ENCODE assay signal across 19 mouse cellular contexts in the genomic region with DNA sequence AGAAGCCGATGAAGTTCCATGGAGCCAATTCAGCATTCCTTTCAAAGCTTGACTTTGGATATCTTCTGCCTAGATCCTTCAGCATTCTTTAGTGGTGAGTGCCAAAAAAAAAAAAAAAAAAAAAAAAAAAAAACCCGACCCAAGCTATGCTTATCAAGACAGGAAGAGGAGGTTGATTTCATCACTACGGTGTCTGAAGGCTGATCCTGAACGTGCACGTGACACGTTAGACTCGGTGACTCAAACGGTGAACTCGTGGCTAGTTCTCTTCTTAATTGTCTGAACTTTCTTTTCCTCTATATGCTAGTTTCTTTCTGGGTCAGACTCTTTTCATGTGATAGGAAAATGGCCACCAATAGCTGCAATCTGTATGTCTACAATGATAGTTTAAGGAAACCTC. TPM values are rescaled to one million over a fixed set of nuclear protein-coding genes. Genes with fewer than 3 reads are reported as not detected.
DNase-seq lines count a peak whose midpoint lies in the region; ATAC-seq and TF ChIP-seq lines count a peak whose summit lies in the region.
"Had no signal": no experiment of that assay in that cellular context is flagged by ENCODE, and none has a peak within 500 bp of the region (broad histone marks: within the 10 kb centered on the region; RNA-seq: fewer than 3 reads in every experiment).

No protein-coding gene starts in this region.

- H3K79me2 ChIP-seq in MEL (ENCODE audit: control insufficient read depth, insufficient read depth, low read length, poor library complexity), result no peaks in the 10 kb centered on the region

- H3K9me3 ChIP-seq in heart, postnatal 0 days (replicated peaks; ENCODE audit: control insufficient read depth, low read length), result no peaks in the 10 kb centered on the region
- no peaks in the 10 kb centered on the region for H3K9me3 ChIP-seq in MEL (replicated peaks; ENCODE audit: insufficient read depth, low read length)
- H3K9me3 ChIP-seq in intestine, embryonic 15.5 days, result no peaks in the 10 kb centered on the region
- H3K9me3 ChIP-seq: heart, embryonic 13.5 days; limb, embryonic 15.5 days; neural tube, embryonic 12.5 days; stomach, embryonic 15.5 days had no signal

- H3K27ac ChIP-seq in heart, postnatal 0 days (ENCODE audit: low read depth), result no peak overlapping the region
- peak overlapping the region; percentile 17; the same call in 1 of the 2 replicates for H3K27ac ChIP-seq in MEL (ENCODE audit: control insufficient read depth, low read depth, low read length)
- no peak overlapping the region for H3K27ac ChIP-seq in intestine, embryonic 15.5 days
- H3K27ac ChIP-seq: heart, embryonic 13.5 days; kidney, postnatal 0 days; layer of hippocampus, adult 2 months; limb, embryonic 15.5 days; macrophage; neural tube, embryonic 12.5 days; stomach, embryonic 15.5 days had no signal

- 27% methylated on average over 9 of the region's 9 CpGs for WGBS in heart, postnatal 0 days
- 71% methylated on average over 9 of the region's 9 CpGs for WGBS in intestine, embryonic 15.5 days

- 0 out of 2 replicates have a peak, but pooled peaks have one; percentile 21 for ATAC-seq in heart, postnatal 0 days (ENCODE audit: insufficient read depth, low read depth)
- peak; percentile 100 for ATAC-seq in inflammation-experienced regulatory T-cells, adult 6 months
- no peak for ATAC-seq in intestine, embryonic 15.5 days
- ATAC-seq: intestine, embryonic 16.5 days had no signal

- H3K4me3 ChIP-seq in heart, postnatal 0 days (ENCODE audit: low read depth, low read length), result no peak overlapping the region
- H3K4me3 ChIP-seq in MEL (ENCODE audit: control insufficient read depth in 1 of 2, insufficient read depth in 1 of 2, low read depth in 2 of 2, low read length in 2 of 2), result peak overlapping the region in 1 of 2 experiments; percentile 1; a peak in 2 of 4 replicates
- no peak overlapping the region for H3K4me3 ChIP-seq in intestine, embryonic 15.5 days (replicated peaks)
- H3K4me3 ChIP-seq: heart, embryonic 13.5 days; layer of hippocampus, adult 2 months; limb, embryonic 15.5 days; neural tube, embryonic 12.5 days; stomach, embryonic 15.5 days had no signal

- TF ChIP-seq EP300 in heart, postnatal 0 days (IDR thresholded peaks at IDR 0.05; ENCODE audit: low read depth), result no peak
- peak; percentile 52 to 59; a peak in 3 of 4 replicates for TF ChIP-seq EP300 in MEL (IDR thresholded peaks at IDR 0.05; ENCODE audit: low read depth in 1 of 2, low read length in 2 of 2)

- no peak for TF ChIP-seq CTCF in heart, postnatal 0 days (IDR thresholded peaks at IDR 0.05; ENCODE audit: low read depth)
- TF ChIP-seq CTCF in MEL (IDR thresholded peaks at IDR 0.05 in 2 of 3, conservative IDR thresholded peaks at IDR 0.05 in 1 of 3; ENCODE audit: control insufficient read depth in 1 of 3, insufficient read depth in 1 of 3, low read depth in 2 of 3, low read length in 3 of 3, poor library complexity in 1 of 3, severe bottlenecking in 1 of 3), result no peak

- no peak overlapping the region for H3K4me2 ChIP-seq in heart, postnatal 0 days (ENCODE audit: low read depth, low read length)
- H3K4me2 ChIP-seq in intestine, embryonic 15.5 days (replicated peaks), result no peak overlapping the region
- H3K4me2 ChIP-seq: heart, embryonic 13.5 days; limb, embryonic 15.5 days; neural tube, embryonic 12.5 days; stomach, embryonic 15.5 days had no signal

- no peak for TF ChIP-seq POLR2A in MEL (IDR thresholded peaks at IDR 0.05; ENCODE audit: control insufficient read depth in 1 of 2, insufficient read depth in 1 of 2, low read depth in 1 of 2, low read length in 2 of 2, poor library complexity in 1 of 2)

- DNase-seq in heart, postnatal 0 days (ENCODE audit: low spot score), result no peak
- DNase-seq in heart, adult 8-10 months (ENCODE audit: low spot score), result no peak
- DNase-seq in 3T3-L1 (ENCODE audit: low read depth, low spot score) (peak; percentile 90), MEL (ENCODE audit: low read depth, low spot score) (peak; percentile 59)
- DNase-seq in gastrocnemius, postnatal 36 days, result no peak
- no peak for DNase-seq in retina, postnatal 1 day
- DNase-seq: cerebellum, postnatal 25 days; midbrain, embryonic 14.5 days; thymus, postnatal 4 days had no signal

- H3K36me3 ChIP-seq in heart, postnatal 0 days (replicated peaks; ENCODE audit: control insufficient read depth, insufficient read depth, low read length), result no peaks in the 10 kb centered on the region
- H3K36me3 ChIP-seq in MEL (ENCODE audit: control insufficient read depth in 1 of 2, insufficient read depth in 2 of 2, low read length in 2 of 2), result peaks cover 0 to 8% of the 10 kb centered on the region in 2 experiments; a peak in 2 of 4 replicates
- H3K36me3 ChIP-seq in intestine, embryonic 15.5 days, result no peaks in the 10 kb centered on the region
- H3K36me3 ChIP-seq: heart, embryonic 13.5 days; limb, embryonic 15.5 days; neural tube, embryonic 12.5 days; stomach, embryonic 15.5 days had no signal

- no peak overlapping the region for H3K9ac ChIP-seq in heart, postnatal 0 days (replicated peaks; ENCODE audit: low read depth, low read length)
- no peak overlapping the region for H3K9ac ChIP-seq in MEL (ENCODE audit: control insufficient read depth, low read depth, low read length, poor library complexity, severe bottlenecking)
- no peak overlapping the region for H3K9ac ChIP-seq in intestine, embryonic 15.5 days
- H3K9ac ChIP-seq: heart, embryonic 13.5 days; limb, embryonic 15.5 days; neural tube, embryonic 12.5 days; stomach, embryonic 15.5 days had no signal

- H3K4me1 ChIP-seq in heart, postnatal 0 days (ENCODE audit: control insufficient read depth, insufficient read depth), result peaks cover 5% of the 10 kb centered on the region; the same call in 1 of the 2 replicates
- peaks cover 6 to 10% of the 10 kb centered on the region in 2 experiments for H3K4me1 ChIP-seq in MEL (ENCODE audit: control insufficient read depth in 1 of 2, insufficient read depth in 2 of 2, low read length in 2 of 2)
- H3K4me1 ChIP-seq in intestine, embryonic 15.5 days (replicated peaks), result peaks cover 11% of the 10 kb centered on the region

- no peak for TF ChIP-seq RAD21 in MEL (IDR thresholded peaks at IDR 0.05; ENCODE audit: low read depth, low read length)

- no peaks in the 10 kb centered on the region for H3K27me3 ChIP-seq in heart, postnatal 0 days (ENCODE audit: control insufficient read depth, insufficient read depth, low read length)
- H3K27me3 ChIP-seq in MEL (ENCODE audit: control insufficient read depth in 1 of 2, insufficient read depth in 2 of 2, low read length in 2 of 2), result no peaks in the 10 kb centered on the region
- no peaks in the 10 kb centered on the region for H3K27me3 ChIP-seq in intestine, embryonic 15.5 days (replicated peaks)
- H3K27me3 ChIP-seq: limb, embryonic 15.5 days; neural tube, embryonic 12.5 days; stomach, embryonic 15.5 days had no signal

- intact Hi-C loops in gastrocnemius, postnatal 36 days (cut with DNase I), result no loop called here

TF ChIP-seq in MEL, 35 proteins besides CTCF, POLR2A, EP300 and RAD21:
- TF ChIP-seq BHLHE40 (IDR thresholded peaks at IDR 0.05; ENCODE audit: borderline replicate concordance, low read depth, low read length), result peak; percentile 97
- TF ChIP-seq MAX (IDR thresholded peaks at IDR 0.05; ENCODE audit: low read length), result peak; percentile 92
- TF ChIP-seq TCF12 (IDR thresholded peaks at IDR 0.05; ENCODE audit: low read depth, low read length), result no peak
- TF ChIP-seq ZC3H11A (IDR thresholded peaks at IDR 0.05; ENCODE audit: low read depth, low read length), result no peak
- TF ChIP-seq MXI1 (IDR thresholded peaks at IDR 0.05; ENCODE audit: low read depth, low read length), result peak; percentile 72; the same call in 1 of the 2 replicates
- peak in 1 of 2 experiments; percentile 60; a peak in 1 of 4 replicates for TF ChIP-seq USF2 (IDR thresholded peaks at IDR 0.05; ENCODE audit: borderline replicate concordance in 1 of 2, insufficient read depth in 1 of 2, low read depth in 1 of 2, low read length in 2 of 2)
- TF ChIP-seq ZNF384 (IDR thresholded peaks at IDR 0.05; ENCODE audit: low read depth, low read length), result peak; percentile 98
- peak; percentile 21; the same call in 1 of the 2 replicates for TF ChIP-seq ZKSCAN1 (IDR thresholded peaks at IDR 0.05; ENCODE audit: low read depth, low read length)
- TF ChIP-seq SIN3A (IDR thresholded peaks at IDR 0.05; ENCODE audit: low read length), result peak; percentile 43; the same call in 1 of the 2 replicates
- TF ChIP-seq MYC (IDR thresholded peaks at IDR 0.05; ENCODE audit: low read depth, low read length), result peak; percentile 67; the same call in 1 of the 2 replicates
- TF ChIP-seq ZMIZ1 (IDR thresholded peaks at IDR 0.05; ENCODE audit: low read depth, low read length), result no peak
- peak; percentile 80 for TF ChIP-seq ETS1 (IDR thresholded peaks at IDR 0.05; ENCODE audit: low read depth, low read length)
- no peak for TF ChIP-seq KAT2A (conservative IDR thresholded peaks at IDR 0.05; ENCODE audit: low read depth, low read length)
- TF ChIP-seq GATA1 (IDR thresholded peaks at IDR 0.05; ENCODE audit: low read depth, low read length), result peak; percentile 77
- TF ChIP-seq ELF1 (IDR thresholded peaks at IDR 0.05; ENCODE audit: low read depth, low read length), result no peak
- peak; percentile 2; the same call in 1 of the 2 replicates for TF ChIP-seq RCOR1 (IDR thresholded peaks at IDR 0.05; ENCODE audit: low read depth, low read length)
- TF ChIP-seq USF1 (IDR thresholded peaks at IDR 0.05; ENCODE audit: low read depth, low read length), result peak; percentile 91

RNA-seq across cellular contexts. Expression of gene Jdp2, which starts 5.9 kb away (rescaled TPM):
- total RNA-seq in heart, postnatal 0 days (2014; rRNA removed; ENCODE audit: low replicate concordance), result 17.6 and 17.9 TPM in 2 replicates
- polyA plus RNA-seq in heart, postnatal 0 days (2015; fragmentation: Nextera tagmentation; extraction: Ambion mirVana), result 0.44 TPM in 1 of 2 replicates, not detected in the other
- 1 to 10 TPM; 6.5 to 9.2 (median 7.9) TPM for total RNA-seq in heart, adult 8-10 months (2022)
- 2.3 and 8.1 TPM in 2 replicates for total RNA-seq in MEL (2012; rRNA removed)
- polyA plus RNA-seq in MEL (2012; ENCODE audit: insufficient read depth in 1 of 2, insufficient read length in 2 of 2, low read depth in 1 of 2, low replicate concordance in 2 of 2, missing spikeins in 1 of 2), result 1 to 10 TPM in 1 of 2 experiments, not detected in 1; 9.1 TPM
- polyA plus RNA-seq in inflammation-experienced regulatory T-cells, adult 6 months (2017; shearing (Covaris generic)), result under 1 TPM; 0.37 to 0.59 (median 0.58) TPM
- 1 to 10 TPM; 4.6 to 4.9 TPM for total RNA-seq in gastrocnemius, postnatal 36 days (2021)
- 0.62 and 0.74 TPM in 2 replicates for polyA plus RNA-seq in intestine, embryonic 15.5 days (2015; fragmentation: Nextera tagmentation; extraction: Ambion mirVana)

Comparison
In these comparisons a context has a peak if more than half of its experiments do, and no peak if none do; other contexts are left out.
1. DNase-seq: peak in 3T3-L1 (single experiment) and MEL (single experiment); none in heart, postnatal 0 days (single experiment), heart, adult 8-10 months (single experiment), gastrocnemius, postnatal 36 days (0 of 2) and retina, postnatal 1 day (single experiment).